Comparison of ENCODE assay signal across 8 mouse cellular contexts in the genomic region with DNA sequence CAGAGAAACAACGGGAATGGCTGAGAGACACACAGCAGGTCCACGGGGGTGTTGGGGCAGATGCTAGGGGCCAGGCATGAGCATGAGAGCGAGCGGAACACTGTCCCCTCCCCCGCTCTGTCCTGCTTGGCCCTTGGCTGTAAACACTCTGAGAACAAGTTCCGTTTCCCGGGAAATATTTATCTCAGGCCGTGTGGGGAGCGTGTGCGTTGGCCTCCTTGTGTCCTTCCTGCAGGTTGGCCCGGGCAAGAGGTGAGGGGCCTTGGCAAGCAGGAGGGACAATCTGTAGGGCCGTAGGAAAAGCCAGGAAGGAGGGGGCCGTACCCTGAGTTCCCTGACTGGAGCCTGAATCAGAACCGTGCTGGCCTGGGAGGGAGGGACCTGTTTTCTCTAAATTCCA. TPM values are rescaled to one million over a fixed set of nuclear protein-coding genes. Genes with fewer than 3 reads are reported as not detected.
DNase-seq lines count a peak whose midpoint lies in the region; ATAC-seq lines count a peak whose summit lies in the region.
"Had no signal": no experiment of that assay in that cellular context is flagged by ENCODE, and none has a peak within 500 bp of the region (broad histone marks: within the 10 kb centered on the region; RNA-seq: fewer than 3 reads in every experiment).

No protein-coding gene starts in this region.

- no peak overlapping the region for H3K4me2 ChIP-seq in embryonic facial prominence, embryonic 11.5 days (ENCODE audit: low read depth, low read length)
- no peak overlapping the region for H3K4me2 ChIP-seq in hindbrain, embryonic 13.5 days
- no peak overlapping the region for H3K4me2 ChIP-seq in limb, embryonic 12.5 days
- H3K4me2 ChIP-seq in stomach, embryonic 15.5 days = no peak overlapping the region

- H3K4me1 ChIP-seq in brown adipose tissue, adult 24 weeks (ENCODE audit: control insufficient read depth, insufficient read depth, insufficient read length, low read length) = peaks cover 48% of the 10 kb centered on the region
- H3K4me1 ChIP-seq in embryonic facial prominence, embryonic 11.5 days (ENCODE audit: control insufficient read depth, insufficient read depth, low read length) = no peaks in the 10 kb centered on the region
- peaks cover 61% of the 10 kb centered on the region for H3K4me1 ChIP-seq in hindbrain, embryonic 13.5 days (replicated peaks)
- peaks cover 12% of the 10 kb centered on the region for H3K4me1 ChIP-seq in limb, embryonic 12.5 days (replicated peaks)
- peaks cover 16% of the 10 kb centered on the region; the same call in 1 of the 2 replicates for H3K4me1 ChIP-seq in stomach, embryonic 15.5 days

- H3K9me3 ChIP-seq in embryonic facial prominence, embryonic 11.5 days (replicated peaks; ENCODE audit: control insufficient read depth, low read length) = no peaks in the 10 kb centered on the region
- H3K9me3 ChIP-seq in hindbrain, embryonic 13.5 days = no peaks in the 10 kb centered on the region
- H3K9me3 ChIP-seq in limb, embryonic 12.5 days = no peaks in the 10 kb centered on the region
- no peaks in the 10 kb centered on the region for H3K9me3 ChIP-seq in stomach, embryonic 15.5 days

- no peaks in the 10 kb centered on the region for H3K36me3 ChIP-seq in embryonic facial prominence, embryonic 11.5 days (replicated peaks; ENCODE audit: control insufficient read depth, insufficient read depth, low read depth, low read length)
- H3K36me3 ChIP-seq in hindbrain, embryonic 13.5 days = no peaks in the 10 kb centered on the region
- no peaks in the 10 kb centered on the region for H3K36me3 ChIP-seq in limb, embryonic 12.5 days
- no peaks in the 10 kb centered on the region for H3K36me3 ChIP-seq in stomach, embryonic 15.5 days

- no peak for ATAC-seq in embryonic facial prominence, embryonic 11.5 days (replicated peaks; ENCODE audit: insufficient number of reproducible peaks, low FRiP score, low TSS enrichment, low read depth)
- no peak for ATAC-seq in hindbrain, embryonic 13.5 days (ENCODE audit: low FRiP score)
- no peak for ATAC-seq in limb, embryonic 12.5 days (ENCODE audit: insufficient number of reproducible peaks, insufficient read depth, low FRiP score, low TSS enrichment, low read depth)
- 0 out of 2 replicates have a peak, but pooled peaks have one; percentile 25 for ATAC-seq in stomach, embryonic 15.5 days (ENCODE audit: insufficient read depth, low FRiP score, low read depth)
- no peak for ATAC-seq in erythroblast, adult 5-6 weeks (replicated peaks; ENCODE audit: low FRiP score, poor library complexity, severe bottlenecking)

- peak; percentile 10 for DNase-seq in embryonic facial prominence, embryonic 11.5 days (ENCODE audit: low spot score)
- DNase-seq in thymus, postnatal 25 days = no peak

- no peaks in the 10 kb centered on the region for H3K27me3 ChIP-seq in embryonic facial prominence, embryonic 11.5 days (ENCODE audit: control insufficient read depth, insufficient read depth, low read length)
- H3K27me3 ChIP-seq in hindbrain, embryonic 13.5 days = no peaks in the 10 kb centered on the region
- no peaks in the 10 kb centered on the region; the same call in 1 of the 2 replicates for H3K27me3 ChIP-seq in limb, embryonic 12.5 days
- H3K27me3 ChIP-seq in stomach, embryonic 15.5 days (replicated peaks) = no peaks in the 10 kb centered on the region

- H3K27ac ChIP-seq in brown adipose tissue, adult 24 weeks (replicated peaks; ENCODE audit: low read depth, low read length) = peak overlapping the region; percentile 98
- no peak overlapping the region for H3K27ac ChIP-seq in embryonic facial prominence, embryonic 11.5 days (replicated peaks; ENCODE audit: low read depth, low read length)
- H3K27ac ChIP-seq in hindbrain, embryonic 13.5 days = peak overlapping the region; percentile 45
- H3K27ac ChIP-seq in limb, embryonic 12.5 days = no peak overlapping the region
- H3K27ac ChIP-seq in stomach, embryonic 15.5 days = peak overlapping the region; percentile 62; the same call in 1 of the 2 replicates

- no peak overlapping the region for H3K4me3 ChIP-seq in brown adipose tissue, adult 24 weeks (ENCODE audit: insufficient read depth, low read depth, low read length)
- no peak overlapping the region for H3K4me3 ChIP-seq in embryonic facial prominence, embryonic 11.5 days (ENCODE audit: low read depth, low read length)
- no peak overlapping the region for H3K4me3 ChIP-seq in hindbrain, embryonic 13.5 days
- H3K4me3 ChIP-seq in limb, embryonic 12.5 days (replicated peaks) = no peak overlapping the region
- H3K4me3 ChIP-seq in stomach, embryonic 15.5 days (replicated peaks) = no peak overlapping the region

- no peak overlapping the region for H3K9ac ChIP-seq in embryonic facial prominence, embryonic 11.5 days (replicated peaks; ENCODE audit: low read length)
- H3K9ac ChIP-seq in hindbrain, embryonic 13.5 days = no peak overlapping the region
- 0 out of 2 replicates have a peak overlapping the region, but pooled peaks have one; percentile 2 for H3K9ac ChIP-seq in limb, embryonic 12.5 days (replicated peaks)
- no peak overlapping the region for H3K9ac ChIP-seq in stomach, embryonic 15.5 days

- WGBS in embryonic facial prominence, embryonic 11.5 days = 31% methylated on average over 14 of the region's 14 CpGs
- WGBS in hindbrain, embryonic 13.5 days = 51% methylated on average over 14 of the region's 14 CpGs
- 18% methylated on average over 14 of the region's 14 CpGs for WGBS in limb, embryonic 12.5 days
- 14% methylated on average over 14 of the region's 14 CpGs for WGBS in stomach, embryonic 15.5 days

RNA-seq across cellular contexts. Expression of a gene that starts 43.9 kb away (rescaled TPM):
- polyA plus RNA-seq in brown adipose tissue, adult 24 weeks (2012; ENCODE audit: insufficient read depth, insufficient read length, missing spikeins) = 2.6 and 12.2 TPM in 2 replicates
- polyA plus RNA-seq in embryonic facial prominence, embryonic 11.5 days (2014; fragmentation: Nextera tagmentation; extraction: Ambion mirVana) = 10.6 and 18.6 TPM in 2 replicates
- 28.8 and 31.6 TPM in 2 replicates for polyA plus RNA-seq in hindbrain, embryonic 13.5 days (2015; fragmentation: Nextera tagmentation; extraction: Ambion mirVana)
- 8.9 and 9.0 TPM in 2 replicates for polyA plus RNA-seq in limb, embryonic 12.5 days (2016; fragmentation: Nextera tagmentation; extraction: Ambion mirVana)
- 9.1 and 15.9 TPM in 2 replicates for polyA plus RNA-seq in stomach, embryonic 15.5 days (2015; fragmentation: Nextera tagmentation; extraction: Ambion mirVana)
- total RNA-seq in erythroblast, adult 5-6 weeks (2015; ENCODE audit: low replicate concordance) = 17.5 and 18.6 TPM in 2 replicates
- total RNA-seq in erythroblast, adult 5-6 weeks (2017; ENCODE audit: low replicate concordance) = 13.0 and 16.4 TPM in 2 replicates

RNA-seq across cellular contexts. Expression of a gene that starts 54.7 kb away (rescaled TPM):
- 16.1 TPM in 1 of 2 replicates, not detected in the other for polyA plus RNA-seq in brown adipose tissue, adult 24 weeks (2012; ENCODE audit: insufficient read depth, insufficient read length, missing spikeins)
- polyA plus RNA-seq in embryonic facial prominence, embryonic 11.5 days (2014; fragmentation: Nextera tagmentation; extraction: Ambion mirVana) = 4.2 TPM in 1 of 2 replicates, not detected in the other
- polyA plus RNA-seq in hindbrain, embryonic 13.5 days (2015; fragmentation: Nextera tagmentation; extraction: Ambion mirVana) = not detected in 2 replicates
- polyA plus RNA-seq in limb, embryonic 12.5 days (2016; fragmentation: Nextera tagmentation; extraction: Ambion mirVana) = not detected in 2 replicates
- polyA plus RNA-seq in stomach, embryonic 15.5 days (2015; fragmentation: Nextera tagmentation; extraction: Ambion mirVana) = 3.6 and 8.0 TPM in 2 replicates
- 5.0 TPM in 1 of 2 replicates, not detected in the other for total RNA-seq in erythroblast, adult 5-6 weeks (2015; ENCODE audit: low replicate concordance)
- not detected in 2 replicates for total RNA-seq in erythroblast, adult 5-6 weeks (2017; ENCODE audit: low replicate concordance)
- polyA plus RNA-seq: large intestine, adult 2 months had no signal

Comparison
In these comparisons a context has a peak if more than half of its experiments do, and no peak if none do; other contexts are left out.
1. H3K27ac ChIP-seq: peak in brown adipose tissue, adult 24 weeks (single experiment), hindbrain, embryonic 13.5 days (single experiment) and stomach, embryonic 15.5 days (single experiment); none in embryonic facial prominence, embryonic 11.5 days (single experiment) and limb, embryonic 12.5 days (single experiment).